Mouse (Mus musculus) T-helper 1 cell (primary cell): Measurements from ENCODE around the gene Egfr.

Experiments
- in situ Hi-C: fragments of 300-600 bp; cut with MboI, MseI; formaldehyde crosslinking; loops from one replicate; pipeline ENCODE4 v1.15.1; 2025; ENCODE audit warnings: high pct_unique_total_duplicates

Gene Egfr

DNA sequence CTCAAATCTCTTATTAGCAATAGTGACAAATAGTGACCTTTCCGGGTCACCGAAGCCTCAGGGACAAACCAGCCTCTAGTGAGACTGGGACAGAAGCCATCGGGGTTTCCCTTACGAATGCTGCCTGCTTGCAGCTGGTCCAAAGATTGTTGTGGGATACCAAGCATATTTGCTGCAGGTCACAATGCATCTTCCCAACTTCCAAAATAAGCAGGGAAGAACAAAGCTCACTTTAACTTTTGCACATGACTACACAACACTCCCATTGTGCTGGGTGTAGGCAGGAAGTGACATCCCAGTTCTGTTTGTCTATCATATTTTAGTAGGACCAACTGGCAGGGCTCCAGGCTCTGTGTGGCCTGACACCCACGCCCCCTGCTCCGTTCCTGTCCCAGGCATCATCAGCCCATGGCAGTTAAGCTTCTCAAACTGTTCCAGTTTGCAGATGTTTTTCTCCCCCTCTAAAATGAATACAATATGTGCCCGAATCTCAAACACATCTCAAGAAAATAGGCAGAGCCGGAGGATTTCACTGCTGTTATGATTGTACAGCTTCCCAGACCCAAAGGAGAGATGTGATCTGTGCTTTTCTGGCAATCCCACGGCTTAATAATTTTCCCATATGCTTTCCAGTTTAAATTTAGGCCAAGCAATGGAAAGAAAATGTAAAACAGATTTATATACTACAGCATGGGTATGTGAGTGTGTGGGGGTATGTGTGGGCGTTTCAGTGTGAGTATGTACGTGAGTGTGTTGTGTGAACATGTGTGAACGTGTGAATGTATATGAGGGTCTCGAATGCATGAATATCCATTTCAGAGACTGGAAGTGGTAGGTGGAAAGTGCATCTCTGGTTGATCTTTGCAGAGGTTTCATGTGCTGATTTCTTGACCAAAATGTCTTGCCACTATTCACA is 143.7 kb downstream of the Egfr start:
- in situ Hi-C loops = no loop called here

DNA sequence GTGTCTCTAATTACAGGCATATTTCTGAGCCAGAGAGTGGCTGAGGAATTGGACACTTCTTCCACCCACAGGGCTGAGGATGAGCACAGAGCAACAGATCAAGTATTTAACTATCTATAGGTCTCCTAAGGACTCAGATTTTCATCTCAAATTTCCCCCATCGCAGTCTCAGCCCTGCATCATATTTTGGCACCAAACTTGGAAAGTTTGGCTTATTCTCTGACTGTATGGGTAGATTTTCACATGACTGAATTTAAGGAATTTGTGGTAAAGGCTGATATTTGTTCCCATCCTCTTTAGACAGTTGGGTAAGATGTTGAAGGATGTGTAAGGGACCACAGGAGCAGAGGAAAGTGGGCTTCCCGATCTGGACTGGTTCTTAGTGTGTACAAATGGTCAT is 145.7 kb downstream of the Egfr start:
- in situ Hi-C loops = no loop called here

DNA sequence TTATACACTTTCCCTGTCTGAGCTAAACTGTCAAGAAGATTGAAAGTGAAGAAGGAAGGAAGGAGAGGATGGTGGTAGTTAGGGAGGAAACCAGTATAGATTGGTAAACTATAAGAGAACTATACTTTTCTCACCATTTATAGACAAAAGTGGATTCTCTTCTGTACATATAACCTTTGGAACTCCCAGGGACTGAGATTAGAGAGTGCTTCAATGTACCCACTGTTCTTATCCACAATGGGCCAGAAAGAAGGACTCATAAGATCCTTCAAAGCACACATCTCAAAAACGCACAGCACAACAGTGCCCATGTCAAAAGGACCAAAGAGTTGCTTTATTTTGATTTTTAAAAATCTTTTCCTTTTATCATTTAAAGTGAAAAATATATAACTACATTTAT is 148.2 kb downstream of the Egfr start:
- in situ Hi-C loops = no loop called here

DNA sequence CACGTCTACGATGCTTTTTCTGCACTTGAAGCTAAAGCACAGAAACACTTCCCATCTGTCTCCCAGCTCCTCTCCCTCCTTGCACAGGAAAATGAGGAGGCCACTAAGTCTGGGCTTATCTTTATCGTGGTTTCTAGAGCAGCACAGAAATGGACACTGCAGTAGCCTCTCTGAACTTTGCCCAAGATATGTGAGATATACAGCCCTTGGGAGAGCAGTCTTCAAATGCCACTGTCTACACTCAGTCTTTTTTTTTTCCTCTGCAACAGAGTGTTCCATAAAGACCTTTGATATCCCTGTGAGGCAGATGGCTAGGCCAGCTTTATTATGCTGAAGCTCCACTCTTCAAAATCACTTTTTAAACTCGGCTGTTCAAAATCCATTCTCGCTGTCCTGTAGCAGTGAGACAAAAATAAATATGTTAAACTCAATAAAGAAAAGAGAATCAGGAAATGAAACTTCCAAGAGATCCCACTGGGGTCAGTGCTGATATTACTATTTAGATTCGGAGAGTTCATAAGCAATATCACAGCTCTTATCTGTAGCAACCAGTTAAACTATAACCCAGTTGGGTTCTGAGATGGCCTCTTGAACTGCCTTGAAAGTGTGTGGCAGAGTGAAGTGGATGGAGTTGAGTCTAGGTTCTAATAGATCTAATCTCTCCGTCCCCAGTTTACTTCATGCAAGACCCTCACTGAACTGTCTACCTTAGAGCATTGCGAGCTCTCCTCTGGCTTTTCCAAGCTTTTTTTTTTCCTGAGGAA is 148.8 kb downstream of the Egfr start:
- in situ Hi-C loops = no loop called here

DNA sequence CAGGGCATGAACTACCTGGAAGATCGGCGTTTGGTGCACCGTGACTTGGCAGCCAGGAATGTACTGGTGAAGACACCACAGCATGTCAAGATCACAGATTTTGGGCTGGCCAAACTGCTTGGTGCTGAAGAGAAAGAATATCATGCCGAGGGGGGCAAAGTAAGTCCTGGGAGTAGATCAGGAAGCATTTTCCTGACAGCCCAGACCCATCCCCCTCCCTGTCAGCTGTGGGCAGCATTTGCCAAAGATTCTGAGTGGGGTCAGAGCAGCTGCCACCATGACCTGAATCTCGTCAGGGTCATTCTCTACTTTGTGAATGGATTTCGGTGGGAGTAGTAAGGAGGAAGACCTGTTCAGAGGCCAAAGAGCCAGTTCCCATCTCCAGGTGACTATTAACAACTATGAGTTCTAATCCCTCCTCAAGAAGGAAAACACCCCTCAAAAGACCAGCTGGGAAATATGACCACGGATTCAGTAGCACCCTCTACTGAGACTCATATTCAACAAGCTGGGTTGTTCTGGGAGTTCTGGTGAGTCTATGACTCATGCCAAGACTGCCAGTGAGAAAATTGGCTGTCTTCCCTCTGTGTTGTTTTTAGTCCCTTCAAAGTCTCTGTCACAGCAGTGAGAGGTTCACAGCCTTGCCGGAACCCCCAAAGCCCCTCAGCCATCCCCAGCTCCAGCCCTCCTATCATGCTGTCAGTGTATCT is 152.5 kb downstream of the Egfr start:
- in situ Hi-C loops = no loop called here

DNA sequence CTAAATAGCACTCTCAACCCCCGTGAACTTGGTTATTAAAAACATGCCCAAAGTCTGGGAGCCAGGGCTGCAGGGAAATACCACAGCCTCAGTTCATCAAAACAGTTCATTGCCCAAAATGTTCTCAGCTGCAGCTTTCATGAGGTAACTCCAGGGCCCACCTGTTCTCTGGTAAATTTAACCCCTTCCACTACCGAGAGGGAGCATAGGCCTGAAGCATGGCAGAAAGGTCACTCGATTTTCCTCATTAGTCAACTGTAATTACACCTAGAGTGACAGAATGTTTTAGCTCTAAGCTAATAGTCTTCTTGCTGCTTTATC is 153.0 kb downstream of the Egfr start:
- in situ Hi-C loops = no loop called here

DNA sequence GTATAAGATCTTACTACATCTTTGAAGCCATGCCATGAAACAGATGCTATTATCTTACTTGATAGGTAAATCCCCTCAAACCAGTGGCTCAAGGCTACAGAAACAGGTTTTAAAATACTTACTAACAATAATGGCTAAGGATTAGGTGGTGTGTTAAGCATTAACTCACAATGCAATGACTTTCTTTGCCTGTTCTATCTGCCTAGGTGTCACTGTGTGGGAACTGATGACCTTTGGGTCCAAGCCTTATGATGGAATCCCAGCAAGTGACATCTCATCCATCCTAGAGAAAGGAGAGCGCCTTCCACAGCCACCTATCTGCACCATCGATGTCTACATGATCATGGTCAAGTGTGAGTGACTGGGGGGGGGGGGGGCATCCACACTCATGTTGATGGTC is 154.5 kb downstream of the Egfr start:
- in situ Hi-C loops = no loop called here

DNA sequence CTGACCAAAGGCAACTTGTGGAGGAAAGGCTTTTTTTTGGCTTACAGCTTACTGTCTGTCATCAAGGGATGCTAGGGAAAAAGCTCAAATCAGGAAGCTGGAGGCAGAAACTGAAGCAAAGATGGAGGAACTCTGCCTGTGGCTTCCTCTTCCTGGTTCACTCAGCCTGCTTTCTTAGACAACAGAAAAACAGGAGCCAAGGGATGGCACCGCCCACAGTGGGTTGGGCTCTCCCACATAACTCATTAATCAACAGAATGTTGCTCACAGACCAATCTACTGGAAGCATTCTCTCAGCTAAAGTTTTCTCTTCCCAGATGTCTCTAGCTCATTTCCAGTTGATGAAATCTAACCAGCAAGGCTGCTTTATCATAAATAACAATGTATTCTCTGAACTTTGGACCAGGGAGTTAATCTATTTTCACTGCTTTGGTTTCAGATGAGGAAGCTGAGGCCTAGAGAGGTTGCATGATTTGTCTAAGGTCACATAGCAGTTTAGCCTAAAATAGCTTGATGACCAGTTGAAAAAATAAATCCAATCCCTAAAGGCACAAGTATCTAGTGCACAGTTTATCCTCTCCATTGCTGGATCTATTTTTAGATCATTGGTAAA is 155.6 kb downstream of the Egfr start:
- in situ Hi-C loops = no loop called here

DNA sequence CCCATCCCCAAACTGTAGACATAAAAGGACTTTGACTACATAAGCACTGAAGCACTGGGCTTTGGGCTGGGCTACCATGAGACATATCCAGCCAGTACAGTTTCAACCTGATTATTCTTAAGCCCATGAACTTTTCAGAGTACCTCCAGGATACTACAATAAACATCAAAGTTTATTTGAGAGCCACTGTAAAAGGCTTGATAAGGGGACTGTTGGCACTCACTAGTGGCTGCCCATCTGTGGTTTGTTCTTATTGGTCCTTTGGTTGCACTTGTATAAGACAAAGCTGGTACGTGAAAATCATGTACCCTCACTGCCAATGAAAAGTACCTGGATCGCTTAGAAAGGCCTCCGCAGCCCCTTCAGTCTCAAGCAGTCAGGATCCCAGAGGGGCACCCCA is 162.8 kb downstream of the Egfr start:
- in situ Hi-C loops = no loop called here

DNA sequence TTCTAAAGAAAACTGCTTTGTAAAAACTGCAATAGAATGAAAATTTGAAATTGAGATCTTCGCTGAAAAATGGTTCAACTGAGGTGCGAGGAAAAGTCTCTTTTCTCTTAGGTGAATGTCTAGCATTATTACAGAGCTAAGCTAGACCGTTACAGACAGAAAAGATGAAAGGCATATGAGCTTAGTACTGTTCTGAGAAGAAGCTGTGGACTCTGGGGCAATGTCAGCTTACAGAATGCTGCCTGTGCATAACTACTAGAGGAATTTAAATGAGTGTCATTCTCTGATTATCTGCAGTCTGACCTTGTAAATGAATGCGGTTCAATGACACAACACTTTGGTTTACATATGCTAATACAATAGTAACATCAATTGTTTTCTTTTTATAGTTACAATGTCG is 163.8 kb downstream of the Egfr start:
- in situ Hi-C loops = no loop called here

DNA sequence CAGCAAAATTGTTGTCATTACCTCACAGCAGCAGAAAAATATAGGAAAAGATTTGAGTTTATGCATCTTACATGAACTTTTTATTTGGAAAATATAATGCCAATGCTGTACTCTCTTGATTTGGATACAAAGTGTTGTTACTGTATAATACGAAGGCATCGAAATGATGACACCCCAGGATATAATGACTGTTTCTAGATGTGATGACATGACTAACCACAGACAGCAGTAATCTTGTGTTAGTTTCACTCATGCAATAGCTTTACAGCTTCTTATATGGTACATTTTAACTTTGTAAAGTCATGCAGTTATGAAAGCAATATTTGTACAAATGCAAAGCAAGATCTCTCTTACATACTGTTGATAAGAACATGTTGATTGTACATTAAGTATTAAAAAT is 165.5 kb downstream of the Egfr start:
- in situ Hi-C loops = no loop called here

DNA sequence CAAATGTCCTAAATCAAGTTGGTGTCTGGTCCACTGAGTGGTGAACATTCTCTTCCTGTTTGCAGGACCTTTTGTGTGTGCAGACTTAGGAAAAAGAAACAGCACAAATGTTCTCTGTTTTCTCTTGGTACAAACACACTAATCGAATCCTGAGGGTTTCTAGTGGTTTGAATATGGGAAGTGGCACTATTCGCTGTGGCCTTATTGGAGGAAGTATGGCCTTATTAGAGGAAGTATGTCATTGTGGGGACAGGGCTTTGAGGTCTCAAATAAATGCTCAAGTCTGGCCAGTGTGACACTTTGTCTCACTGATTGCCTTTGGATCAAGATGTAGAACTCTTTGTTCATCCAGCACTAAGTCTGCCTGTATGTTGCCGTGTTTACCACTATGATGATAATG is 180.2 kb downstream of the Egfr start:
- in situ Hi-C loops = no loop called here

DNA sequence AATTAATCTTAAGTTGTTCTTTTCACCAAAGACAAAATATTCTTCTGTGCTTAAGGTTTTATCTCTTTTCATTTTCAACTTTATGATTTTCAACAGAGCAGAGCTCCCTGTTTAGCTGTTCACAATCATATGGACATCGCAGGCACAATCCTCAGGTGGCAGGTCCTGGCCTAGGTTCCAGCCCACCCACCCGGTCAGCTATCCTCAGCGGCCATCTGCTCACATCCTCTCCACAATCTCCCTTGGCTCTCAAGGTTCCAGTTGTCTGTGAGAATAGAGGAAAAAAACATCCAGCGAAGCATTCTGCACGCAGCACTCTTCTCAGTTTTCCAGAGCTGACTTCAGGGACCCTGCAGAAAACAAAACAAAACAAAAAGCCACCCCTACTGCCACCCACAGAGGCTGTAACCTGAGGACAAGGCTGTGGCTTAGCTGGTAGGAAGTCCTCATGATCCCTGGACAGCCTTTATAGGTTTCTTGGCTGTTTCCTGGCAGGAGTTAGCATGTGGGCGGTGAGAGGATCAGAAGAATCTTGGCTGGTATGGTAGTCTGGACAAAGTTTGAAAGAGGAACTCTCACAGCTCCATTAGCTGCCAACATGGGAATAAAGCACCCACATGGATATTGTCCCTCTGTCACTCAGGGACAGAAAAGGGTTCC is 183.7 kb downstream of the Egfr start:
- in situ Hi-C loops = no loop called here

DNA sequence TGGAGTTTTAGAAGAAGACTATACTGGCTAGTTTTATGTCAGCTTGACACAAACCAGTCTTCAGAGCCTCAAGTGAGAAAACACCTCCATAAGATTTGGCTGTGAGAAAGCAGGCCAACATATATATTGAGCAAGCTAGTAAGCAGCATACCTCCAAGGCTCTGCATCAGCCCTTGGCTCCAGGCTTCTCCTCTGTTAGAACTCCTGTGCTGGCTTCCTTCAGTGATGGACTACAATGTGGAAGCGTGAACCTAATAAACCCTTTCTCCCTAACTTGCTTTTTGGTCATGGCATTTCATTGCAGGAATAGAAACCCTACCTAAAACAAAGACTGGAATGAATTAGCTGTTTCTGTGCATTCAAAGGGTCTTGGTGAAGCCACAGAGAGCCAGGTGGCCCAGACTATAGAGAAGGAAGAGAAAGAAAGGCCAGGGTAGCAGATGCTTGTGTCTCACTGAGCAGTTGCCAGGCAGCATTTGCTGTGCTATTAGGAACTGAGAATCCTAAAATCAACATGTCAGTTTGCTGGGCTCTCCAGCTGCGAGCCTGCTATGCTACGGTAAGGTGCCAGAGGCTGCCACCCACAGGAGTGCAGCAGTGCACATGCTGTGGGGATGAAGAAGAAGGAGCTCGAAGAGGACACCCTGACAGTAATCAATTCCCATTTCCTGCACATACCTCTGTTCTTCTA is 189.2 kb downstream of the Egfr start:
- in situ Hi-C loops = no loop called here

DNA sequence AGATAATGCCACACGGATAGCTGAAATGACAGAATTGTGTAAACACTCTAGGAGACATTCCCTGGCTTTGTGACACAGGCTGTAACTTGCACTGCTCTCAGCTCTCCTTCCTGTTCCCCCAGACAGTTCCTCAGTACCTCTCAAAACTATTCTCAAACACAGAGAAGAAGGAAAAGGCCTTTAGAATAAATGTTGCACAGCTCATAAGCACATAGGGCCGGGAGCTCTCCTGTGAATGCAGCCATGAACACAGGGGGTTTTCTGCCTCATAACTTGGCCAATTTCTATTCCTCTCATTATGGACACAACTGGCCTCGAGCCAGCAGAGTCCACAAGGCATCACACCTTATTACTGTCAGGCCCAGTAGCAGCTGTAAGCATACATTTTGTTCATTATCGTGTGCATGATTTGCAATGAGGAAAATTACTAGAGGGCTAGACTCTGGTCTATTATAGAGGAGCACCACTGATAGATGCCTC is 190.0 kb downstream of the Egfr start:
- in situ Hi-C loops = no loop called here

DNA sequence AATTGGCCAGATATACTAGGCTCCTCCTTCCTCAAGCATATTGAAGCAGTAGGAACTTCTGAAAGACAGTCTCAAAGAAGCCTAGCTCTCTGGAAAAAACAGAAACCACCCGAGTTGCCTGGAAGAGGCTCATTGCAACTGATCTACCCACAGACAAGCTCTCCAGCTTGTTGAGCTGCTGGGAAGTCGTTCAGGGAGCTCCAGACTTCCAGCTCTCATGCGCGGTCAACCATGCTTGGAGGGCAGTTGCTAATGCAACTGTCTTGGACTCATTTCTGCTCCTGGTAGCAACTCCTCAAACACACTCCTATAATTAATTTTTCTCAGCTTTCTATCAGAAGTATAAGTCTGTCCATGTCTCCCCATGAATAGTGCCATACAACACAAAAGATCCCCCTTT is 191.0 kb downstream of the Egfr start:
- in situ Hi-C loops = no loop called here

DNA sequence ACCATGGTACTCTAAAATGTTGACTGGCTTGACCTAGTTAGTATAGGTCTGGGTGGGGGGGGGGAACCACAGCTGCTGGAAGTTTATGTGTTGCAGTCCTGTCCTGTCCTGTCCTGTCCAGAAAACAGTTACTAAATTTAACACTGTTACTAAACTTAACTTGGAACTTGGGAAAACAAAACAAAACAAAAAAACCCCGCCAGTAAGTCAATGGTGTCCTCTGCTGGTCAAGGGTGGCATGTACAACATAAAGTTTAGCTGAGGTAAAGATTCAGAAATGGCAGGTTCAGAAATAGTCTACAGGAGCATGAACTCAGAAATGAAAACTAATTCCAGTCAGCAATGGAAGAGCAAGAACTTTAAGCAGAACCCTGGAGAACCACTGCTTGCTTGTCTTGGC is 196.8 kb downstream of the Egfr start:
- in situ Hi-C loops = no loop called here

DNA sequence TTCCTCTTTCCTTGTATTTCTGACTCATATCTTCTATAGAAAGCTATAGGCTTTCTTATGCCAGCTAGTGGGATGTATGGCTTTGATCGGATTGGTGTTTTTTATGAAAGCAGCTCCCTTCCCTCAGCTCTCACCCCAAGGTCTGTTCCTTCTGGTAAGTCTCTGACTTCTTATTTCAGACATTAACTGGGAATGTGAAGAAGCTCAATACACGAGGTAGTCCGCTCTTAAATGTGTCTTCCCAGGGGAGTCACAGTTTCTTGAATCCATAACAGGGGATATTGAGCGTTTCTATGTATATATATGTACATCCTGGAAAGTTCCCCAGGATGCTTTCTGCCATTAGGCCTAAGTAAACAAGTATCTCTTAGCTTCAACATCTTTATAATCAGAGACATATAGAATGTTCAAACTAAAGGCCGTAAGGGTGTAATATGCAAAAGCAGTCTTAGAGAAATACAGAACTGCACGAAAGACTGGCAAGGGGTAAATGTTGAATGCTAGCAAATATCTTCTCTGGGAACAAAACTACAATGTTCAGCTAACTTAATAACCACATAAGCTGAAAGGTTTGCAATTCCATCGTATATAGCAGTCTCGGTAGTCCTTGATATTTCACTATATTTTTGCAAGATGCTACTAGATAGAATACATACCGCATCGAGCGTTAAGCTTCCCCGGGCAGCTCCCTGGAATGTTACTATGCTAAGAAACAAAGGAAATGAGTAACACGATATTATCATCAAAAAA is 198.4 kb downstream of the Egfr start:
- in situ Hi-C loops = loop anchor here (5.0 to 10.0 kb wide), 3 partner anchors 54 to 443 kb away; partner anchors contain the start of gene Sec61g

DNA sequence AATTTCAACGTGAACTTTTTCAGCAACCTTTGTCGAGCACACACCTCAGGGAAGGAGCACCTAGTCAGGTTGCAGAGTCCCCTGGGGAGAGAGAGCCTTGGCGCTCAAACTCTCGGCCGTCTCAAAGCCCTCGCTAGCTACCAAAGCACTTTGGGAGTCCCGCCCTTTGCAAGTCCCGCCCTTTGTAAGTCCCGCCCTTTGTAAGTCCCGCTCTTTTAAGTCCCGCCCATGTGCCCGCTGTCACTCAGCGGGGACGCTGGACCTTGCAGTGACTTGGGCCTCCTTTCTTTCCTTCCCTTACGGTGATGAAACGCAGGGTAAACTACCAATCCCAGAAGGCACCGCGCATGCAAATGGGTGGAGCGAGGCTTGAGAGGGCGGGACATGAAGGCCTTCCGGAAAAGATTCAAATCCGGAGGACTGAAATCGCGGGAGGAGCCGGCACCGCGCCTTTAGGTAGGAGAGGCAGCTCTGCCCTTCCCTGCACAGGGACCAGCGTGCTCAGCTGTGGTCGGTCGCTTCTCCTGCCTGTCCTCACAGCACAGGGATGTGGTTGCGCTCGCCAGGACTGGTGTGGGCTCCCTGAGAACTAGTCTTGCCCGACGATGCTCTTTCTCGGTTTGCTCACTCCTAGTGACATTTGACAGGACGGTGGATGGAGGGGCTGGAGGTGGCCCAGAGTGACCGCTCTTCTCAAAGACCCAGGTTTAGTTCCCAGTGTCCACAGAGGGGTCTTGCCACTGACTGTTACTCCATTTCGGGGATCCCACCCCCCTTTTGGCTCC is 199.2 kb downstream of the Egfr start, which contains the start of gene Fbxo48:
TSS of gene Fbxo48 (plus strand) at position 400 of the 785 bp plus-strand sequence.
- in situ Hi-C loops = loop anchor here (5.0 to 10.0 kb wide), 3 partner anchors 54 to 444 kb away; partner anchors contain the start of gene Sec61g
